In genomic region chr5:27083762-27084161, GRCm38 (mm10) we compare ENCODE assay signal across 28 mouse cellular contexts.
"Had no signal": no experiment of that assay in that cellular context is flagged by ENCODE, and none has a peak within 500 bp of the region (broad histone marks: within the 10 kb centered on the region; RNA-seq: fewer than 3 reads in every experiment).

No protein-coding gene starts in this region.

- H3K9me3 ChIP-seq: embryonic facial prominence, embryonic 10.5 days; embryonic facial prominence, embryonic 12.5 days; embryonic facial prominence, embryonic 13.5 days; embryonic facial prominence, embryonic 15.5 days; forebrain, embryonic 10.5 days; forebrain, embryonic 12.5 days; forebrain, embryonic 13.5 days; forebrain, embryonic 15.5 days; heart, embryonic 10.5 days had no signal

- H3K9ac ChIP-seq: embryonic facial prominence, embryonic 12.5 days; embryonic facial prominence, embryonic 13.5 days; embryonic facial prominence, embryonic 15.5 days; forebrain, embryonic 12.5 days; forebrain, embryonic 13.5 days; forebrain, embryonic 15.5 days had no signal

- DNase-seq: cerebellum, adult 8-10 months; cerebellum, adult 9-10 months; cerebellum, adult 9-11 months; cerebellum, postnatal 10 days; cerebellum, postnatal 14 days; cerebellum, postnatal 25 days; cerebellum, postnatal 36 days; embryo, embryonic 11 days; gastrocnemius, adult 2 months; gastrocnemius, postnatal 10 days; gastrocnemius, postnatal 14 days; gastrocnemius, postnatal 25 days; gastrocnemius, postnatal 36 days; heart, adult 11 months; heart, adult 18-20 months; heart, adult 2 months had no signal

- H3K27ac ChIP-seq: embryonic facial prominence, embryonic 10.5 days; embryonic facial prominence, embryonic 12.5 days; embryonic facial prominence, embryonic 13.5 days; embryonic facial prominence, embryonic 15.5 days; forebrain, embryonic 10.5 days; forebrain, embryonic 12.5 days; forebrain, embryonic 13.5 days; forebrain, embryonic 15.5 days; gastrocnemius, adult 2 months; heart, adult 2 months; heart, embryonic 10.5 days had no signal

- H3K36me3 ChIP-seq: embryonic facial prominence, embryonic 10.5 days; embryonic facial prominence, embryonic 12.5 days; embryonic facial prominence, embryonic 13.5 days; embryonic facial prominence, embryonic 15.5 days; forebrain, embryonic 10.5 days; forebrain, embryonic 12.5 days; forebrain, embryonic 15.5 days; heart, embryonic 10.5 days had no signal

- H3K4me2 ChIP-seq: embryonic facial prominence, embryonic 12.5 days; embryonic facial prominence, embryonic 13.5 days; embryonic facial prominence, embryonic 15.5 days; forebrain, embryonic 12.5 days; forebrain, embryonic 13.5 days; forebrain, embryonic 15.5 days; heart, embryonic 11.5 days had no signal

- H3K4me3 ChIP-seq: embryonic facial prominence, embryonic 10.5 days; embryonic facial prominence, embryonic 12.5 days; embryonic facial prominence, embryonic 13.5 days; embryonic facial prominence, embryonic 15.5 days; erythroblast, embryonic 14.5 days; forebrain, embryonic 10.5 days; forebrain, embryonic 12.5 days; forebrain, embryonic 13.5 days; forebrain, embryonic 15.5 days; gastrocnemius, adult 2 months; heart, adult 2 months; heart, embryonic 10.5 days had no signal

- H3K27me3 ChIP-seq: embryonic facial prominence, embryonic 12.5 days; embryonic facial prominence, embryonic 13.5 days; embryonic facial prominence, embryonic 15.5 days; forebrain, embryonic 12.5 days; forebrain, embryonic 13.5 days; forebrain, embryonic 15.5 days had no signal

- H3K4me1 ChIP-seq: embryonic facial prominence, embryonic 10.5 days; embryonic facial prominence, embryonic 12.5 days; embryonic facial prominence, embryonic 13.5 days; embryonic facial prominence, embryonic 15.5 days; forebrain, embryonic 10.5 days; forebrain, embryonic 12.5 days; heart, embryonic 10.5 days had no signal

- ATAC-seq: forebrain, embryonic 13.5 days; forebrain, embryonic 14.5 days; forebrain, embryonic 15.5 days had no signal
